Mouse (Mus musculus): ENCODE measurements at regions not wholly inside any gene's neighbourhood (a gene's known extent, or its start where the extent isn't known, plus 50 kb on each side); places are given as distances from the start of the nearest gene placed in this dataset.

DNA sequence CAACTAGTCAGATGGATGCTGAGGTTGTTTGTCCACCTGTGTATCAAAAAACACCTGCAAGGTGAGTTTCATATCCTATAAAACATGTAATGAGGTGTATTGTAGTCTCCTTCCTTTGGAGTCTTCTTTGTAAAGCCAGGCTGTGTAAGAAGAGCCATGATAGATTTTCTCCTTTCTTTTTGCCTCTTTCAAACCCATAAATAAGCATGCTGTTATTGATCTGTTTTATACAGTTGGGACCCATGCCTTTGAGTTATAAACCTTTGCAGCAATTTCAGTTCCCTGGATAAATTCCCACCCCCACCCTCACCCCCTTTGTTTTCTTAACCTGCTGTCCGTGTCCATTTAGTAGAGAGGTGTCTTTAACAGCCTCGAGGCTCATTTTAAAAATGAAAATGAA, 131.0 kb upstream of the Rgs17 start:
- no peak for DNase-seq

DNA sequence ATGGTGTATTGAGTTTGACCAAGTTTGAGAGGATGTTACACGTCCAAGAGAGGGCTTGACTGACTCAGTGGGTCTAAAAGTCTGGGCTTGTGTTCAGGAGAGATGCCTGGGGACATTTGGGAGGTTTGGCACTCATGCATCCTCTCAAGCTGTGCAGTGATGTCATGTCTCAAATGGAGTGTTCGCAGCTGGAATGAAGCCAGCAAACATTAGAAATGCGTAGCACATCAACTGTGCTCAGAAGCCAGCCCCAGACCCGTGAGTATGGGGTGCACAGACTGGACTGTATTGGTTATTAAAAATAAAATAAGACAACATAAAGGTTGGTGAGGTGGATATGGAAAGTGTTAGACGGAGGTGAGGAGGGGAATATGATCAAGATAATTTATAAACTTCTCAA, 121.2 kb upstream of the Rgs17 start:
- no peak for DNase-seq

DNA sequence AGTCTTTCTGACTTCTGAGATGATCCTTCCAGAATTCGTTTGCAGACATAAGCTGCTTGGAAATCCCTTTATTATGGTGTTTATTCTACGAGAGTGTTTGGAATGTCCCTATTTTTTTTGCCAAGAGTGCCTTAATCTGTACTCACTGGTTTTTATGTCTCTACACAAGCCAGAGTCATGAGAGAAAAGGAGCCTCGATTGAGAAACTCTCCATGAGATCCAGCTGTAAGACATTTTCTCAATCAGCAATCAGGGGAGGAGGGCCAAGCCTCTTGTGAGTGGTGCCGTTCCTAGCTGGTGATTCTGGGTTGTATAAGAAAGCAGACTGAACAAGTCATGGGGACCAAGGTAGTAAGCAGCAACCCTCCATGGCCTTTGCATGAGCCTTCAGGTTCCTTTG, 117.6 kb upstream of the Rgs17 start:
- DNase-seq = no peak

DNA sequence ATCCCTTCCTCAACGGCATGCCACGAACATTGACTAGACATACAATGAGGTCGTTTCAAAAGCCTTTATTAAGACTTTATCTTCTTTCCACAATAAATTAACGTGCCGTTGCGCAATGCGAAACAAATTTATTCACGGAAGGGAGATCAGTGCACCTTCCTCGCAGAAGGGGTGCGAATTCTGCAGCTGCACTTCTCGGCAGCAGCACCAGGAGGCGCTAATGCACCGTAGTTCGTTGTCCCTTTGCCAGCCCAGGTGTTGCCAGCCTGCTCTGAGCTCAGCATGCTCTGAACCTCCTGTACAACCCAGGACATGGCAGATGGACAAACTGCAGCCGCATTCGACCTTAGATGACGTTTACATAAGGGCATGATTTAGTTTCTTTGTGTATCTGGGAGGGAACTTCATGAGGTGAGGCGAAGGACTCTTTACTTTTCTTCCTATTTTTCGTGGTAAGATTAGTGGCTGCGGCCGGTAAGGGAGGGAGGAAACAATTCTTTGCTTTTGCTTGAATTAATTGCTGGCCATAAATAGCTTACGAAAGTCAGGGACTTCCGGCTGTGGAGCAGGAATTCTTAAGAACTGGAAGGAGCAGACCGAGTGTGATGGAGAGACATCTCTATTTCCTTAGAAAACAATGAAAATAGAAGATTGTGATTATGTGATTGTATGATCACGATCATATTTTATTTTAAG, 113.7 kb upstream of the Rgs17 start:
- DNase-seq = peak; percentile 65

DNA sequence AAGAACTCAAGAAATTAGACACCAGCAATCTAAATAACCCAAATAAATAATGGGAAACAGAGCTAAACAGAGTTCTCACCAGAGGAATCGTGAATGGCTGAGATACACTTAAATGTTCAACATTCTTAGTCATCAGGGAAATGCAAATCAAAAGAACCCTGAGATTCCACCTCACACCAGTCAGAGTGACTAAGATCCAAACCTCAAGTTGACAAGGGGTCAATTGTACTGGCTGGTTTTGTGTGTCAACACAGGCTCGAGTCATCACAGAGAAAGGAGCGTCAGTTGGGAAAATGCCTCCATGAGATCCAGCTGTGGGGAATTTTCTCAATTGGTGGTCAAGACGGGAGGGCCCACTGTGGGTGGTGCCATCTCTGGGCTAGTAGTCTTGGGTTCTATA, 110.3 kb upstream of the Rgs17 start:
- no peak for DNase-seq

DNA sequence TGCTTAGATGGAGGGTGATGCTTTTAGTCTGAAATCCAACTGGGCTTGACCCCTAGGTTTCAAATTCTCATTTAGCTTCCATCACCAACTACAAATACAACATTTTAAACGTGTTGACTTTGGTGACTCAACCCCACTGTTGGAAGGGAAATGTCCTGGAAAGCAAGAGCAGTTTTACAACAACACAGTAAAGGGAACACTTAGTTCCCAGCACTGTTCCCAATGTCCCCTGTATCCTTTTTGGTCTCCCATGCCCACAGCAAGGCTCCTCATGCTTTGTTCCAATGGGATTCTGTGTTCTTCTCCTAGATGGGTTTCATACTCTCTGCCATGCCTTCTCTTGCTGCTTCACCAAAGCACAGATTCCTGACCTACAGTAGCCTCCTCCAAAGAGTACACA, 105.4 kb upstream of the Rgs17 start:
- DNase-seq = no peak

DNA sequence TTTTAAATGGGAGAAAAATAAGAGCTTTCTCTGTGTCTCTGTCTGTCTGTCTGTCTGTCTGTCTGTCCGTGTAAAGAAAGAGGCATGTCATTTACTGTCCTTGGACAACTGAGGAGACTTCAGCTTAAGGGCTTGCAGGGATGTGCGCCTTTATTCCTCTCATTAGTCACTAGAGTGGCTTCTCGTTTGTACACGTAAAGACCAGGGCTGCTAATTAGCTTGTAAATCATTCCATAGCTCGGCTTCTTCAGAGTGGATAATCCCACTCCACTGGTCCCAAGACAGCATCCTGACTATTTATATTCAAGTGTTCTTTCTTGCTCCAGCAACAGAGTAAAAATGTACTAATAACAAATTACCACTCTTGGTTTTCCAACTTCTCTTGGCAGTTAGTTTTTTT, 104.1 kb upstream of the Rgs17 start:
- DNase-seq = no peak

DNA sequence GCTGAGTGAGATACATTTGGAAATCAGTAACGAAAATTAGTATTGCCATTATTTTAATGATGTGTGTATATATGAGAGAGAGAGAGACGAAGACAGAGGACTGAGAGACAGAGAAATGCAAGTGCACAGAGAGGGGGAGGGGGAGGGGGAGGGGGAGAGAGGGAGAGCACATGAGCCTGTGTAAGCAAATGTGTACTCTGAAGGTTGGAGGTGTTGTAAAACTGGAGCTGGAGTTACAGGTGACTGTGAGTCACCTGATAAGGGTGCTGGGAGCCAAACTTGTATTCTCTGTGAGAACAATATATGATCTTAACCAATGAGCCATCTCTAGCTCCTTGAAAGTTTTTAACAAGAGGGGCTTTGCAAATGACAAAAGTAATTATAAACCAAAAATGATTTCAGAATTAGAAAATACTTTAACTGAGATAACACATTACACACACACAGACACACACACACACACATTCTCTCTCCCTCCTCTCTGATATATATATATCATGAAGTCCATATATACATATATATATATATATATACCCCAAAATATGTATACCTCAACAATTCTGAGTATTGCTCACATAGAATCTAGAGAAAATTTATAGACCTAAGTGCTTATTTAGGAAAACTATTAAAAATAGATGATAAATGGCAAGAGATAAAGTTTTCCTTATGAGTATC, 100.5 kb upstream of the Rgs17 start:
- no peak for DNase-seq

DNA sequence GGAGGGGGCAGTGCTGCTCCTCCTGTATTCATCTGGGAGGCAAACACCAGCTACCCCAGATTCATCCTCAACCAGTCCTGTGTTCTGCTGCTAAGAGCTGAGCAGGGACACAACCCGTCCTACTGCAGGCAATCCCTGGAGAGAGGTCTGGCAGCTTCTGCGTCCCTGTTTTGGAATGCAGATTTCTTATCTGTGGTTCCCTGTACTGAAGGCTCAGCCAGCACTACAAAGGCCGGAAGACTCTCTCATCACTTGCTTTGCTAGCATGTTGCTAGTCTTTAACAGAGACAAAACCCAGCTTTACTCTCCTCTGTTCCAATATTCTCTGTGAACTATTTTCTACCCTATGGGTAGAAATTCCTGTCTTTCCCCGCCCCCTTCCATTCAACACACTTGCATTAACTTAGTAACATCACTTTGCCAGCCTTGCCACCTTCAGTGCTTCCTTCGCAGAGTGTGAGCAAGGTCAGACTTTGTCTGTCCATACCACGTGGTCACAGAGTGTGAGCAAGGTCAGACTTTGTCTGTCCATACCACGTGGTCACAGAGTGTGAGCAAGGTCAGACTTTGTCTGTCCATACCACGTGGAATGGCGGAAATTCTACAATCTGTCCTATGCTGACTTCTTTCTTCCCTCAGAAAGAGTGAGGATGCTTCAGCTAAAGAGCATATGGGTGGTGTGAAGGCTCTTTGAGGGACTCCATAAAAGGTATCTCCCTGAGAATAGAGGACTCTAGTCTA, 98.9 kb upstream of the Rgs17 start:
- no peak for DNase-seq

DNA sequence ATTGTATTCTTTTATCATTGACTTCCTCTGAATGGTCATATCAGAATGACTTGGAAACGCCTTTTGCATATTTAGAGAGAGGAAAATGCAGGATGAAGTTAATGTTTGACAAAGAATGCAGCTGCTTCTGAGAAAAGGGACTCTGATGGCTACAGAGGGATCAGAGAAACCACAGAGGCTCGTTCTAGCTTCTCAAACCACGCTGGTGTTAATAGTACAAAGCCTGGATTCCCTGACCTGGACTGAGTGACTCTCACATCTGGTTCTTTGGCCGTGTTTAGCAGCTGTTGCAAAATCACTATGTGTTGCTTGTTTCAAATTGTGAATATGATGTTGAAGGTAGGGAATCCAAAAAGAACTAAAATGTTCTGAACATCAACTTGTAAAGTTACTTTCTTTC, 91.5 kb upstream of the Rgs17 start:
- DNase-seq = no peak

DNA sequence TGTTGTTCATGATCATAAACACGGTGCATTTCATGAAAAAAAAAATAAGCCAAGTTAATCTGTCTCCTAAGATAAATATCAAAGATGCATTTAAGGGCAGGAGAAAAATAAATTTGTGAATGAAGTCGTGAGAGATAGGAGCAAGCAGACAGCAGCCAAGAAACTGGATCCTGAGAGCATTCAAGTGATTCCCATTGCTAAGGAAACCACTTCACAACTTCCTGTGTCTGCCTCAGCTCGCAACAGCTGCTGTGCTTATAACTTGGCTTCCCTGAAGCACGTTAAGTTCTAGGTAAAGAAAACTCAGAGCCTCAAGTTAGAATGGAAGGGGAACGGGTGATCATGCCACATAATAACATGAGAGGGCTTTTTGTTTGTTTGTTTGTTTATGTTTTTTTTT, 89.3 kb upstream of the Rgs17 start:
- DNase-seq = no peak

DNA sequence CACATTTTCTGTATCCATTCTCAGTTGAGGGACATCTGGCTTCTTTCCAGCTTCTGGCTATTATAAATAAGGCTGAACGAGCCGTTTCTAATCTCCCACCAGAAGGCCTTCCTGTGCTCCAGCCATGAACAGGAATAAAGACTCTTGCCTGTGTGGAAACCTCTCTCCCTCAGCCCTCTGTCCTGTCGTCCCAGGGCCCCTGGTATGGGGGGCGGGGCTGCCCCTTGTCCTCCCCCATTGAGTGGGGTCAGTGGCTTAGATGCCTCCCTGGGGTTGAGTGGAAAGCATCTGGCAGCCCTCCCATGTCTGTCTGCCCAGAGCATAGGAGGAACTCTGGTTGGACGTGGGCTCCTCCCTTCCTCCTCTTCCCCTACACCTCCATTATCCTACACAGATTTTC, 88.8 kb upstream of the Rgs17 start:
- no peak for DNase-seq

DNA sequence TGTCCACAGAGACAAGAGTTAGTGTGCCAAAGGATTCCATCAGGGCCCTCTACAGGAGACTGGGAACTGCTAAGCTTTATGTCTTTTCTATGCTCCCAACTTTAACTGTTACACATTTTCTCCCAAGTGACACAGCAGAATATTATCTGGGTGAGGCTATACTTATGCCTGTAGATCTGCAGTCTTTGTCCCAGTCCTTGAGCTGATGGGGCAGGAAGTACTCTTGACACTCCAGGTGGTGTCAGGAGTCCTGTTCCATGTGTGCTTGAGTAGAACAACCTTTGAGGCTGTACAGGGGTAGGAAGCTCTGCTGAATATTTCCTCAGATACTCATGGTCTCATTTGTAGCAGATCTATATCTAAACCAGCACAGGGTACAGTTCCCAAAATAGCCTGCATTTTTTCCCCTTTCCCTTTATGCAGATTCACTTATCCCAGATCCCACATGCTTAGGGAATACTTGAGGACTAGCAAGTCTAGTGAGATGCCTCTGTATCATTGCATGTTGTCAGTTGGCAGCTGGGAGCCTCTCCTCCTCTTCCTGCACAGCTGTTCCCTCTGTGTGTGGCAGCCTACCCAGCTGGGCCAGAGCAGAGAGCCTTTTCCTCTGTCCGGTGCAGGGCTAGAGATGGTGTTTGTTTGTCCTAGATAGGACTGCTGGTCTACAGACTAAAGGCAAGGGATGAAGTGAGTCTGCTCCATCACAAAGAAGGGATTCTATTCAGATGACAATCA, 85.2 kb upstream of the Rgs17 start:
- DNase-seq = no peak

DNA sequence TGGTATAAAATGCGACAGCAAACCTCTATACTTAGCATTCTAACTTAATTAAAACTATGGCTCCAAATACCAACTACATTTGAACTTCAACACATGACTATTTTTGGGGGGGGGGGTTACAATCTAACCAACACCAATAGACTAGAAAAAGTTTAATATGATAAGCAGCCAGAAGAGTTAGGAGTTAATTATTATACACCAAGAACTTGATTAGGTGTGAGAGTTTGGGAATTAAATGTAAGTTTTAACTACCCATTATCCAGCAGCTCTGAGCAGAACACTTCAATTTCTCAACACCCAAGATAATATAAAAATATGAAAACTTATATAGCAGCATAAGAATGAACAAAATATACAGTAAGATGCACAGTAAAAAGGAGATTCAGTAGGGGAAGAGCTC, 59.2 kb upstream of the Rgs17 start:
- no peak for DNase-seq

DNA sequence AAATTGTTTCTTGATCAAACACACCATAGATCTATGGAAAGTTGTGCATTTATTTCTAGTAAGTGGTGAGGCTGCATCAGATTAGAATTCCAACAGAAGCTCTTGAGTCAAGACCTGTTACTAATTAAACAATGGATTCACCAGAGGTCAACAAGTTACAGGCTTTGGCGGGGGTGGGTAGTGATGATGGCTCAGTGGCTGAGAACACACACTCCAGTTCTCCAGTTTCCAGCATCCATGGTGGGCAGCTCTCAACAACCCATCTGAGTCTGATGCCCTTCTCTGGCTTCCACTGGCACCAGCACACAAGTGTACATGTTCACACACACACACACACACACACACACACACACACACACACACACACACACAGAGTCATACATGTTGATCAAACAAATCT, 56.3 kb upstream of the Rgs17 start:
- no peak for DNase-seq

Measured in adrenal gland, postnatal 25 days (tissue).